Mouse (Mus musculus) hematopoietic multipotent progenitor cell, adult 10-12 weeks (in vitro differentiated cells): ENCODE data around the gene Ckap2. TPM values are rescaled to one million over a fixed set of nuclear protein-coding genes. Genes with fewer than 3 reads are reported as not detected.

Source experiments
- polyA plus RNA-seq: library from polyadenylated mRNA; stranded (reverse); fragments of >175 nt; gene quantifications from 2 replicates; pipeline ENCODE4 v1.2.3, GENCODE M21; 2012; ENCODE audit warnings: low replicate concordance

Ckap2 gene
- 1.2 and 2.3 TPM in 2 replicates for polyA plus RNA-seq

GRCm38 (mm10) chr8:22185431-22186397 lies at the start of gene Ckap2:
Gene Ckap2, minus strand, starts transcription at chr8:22185819.

GRCm38 (mm10) chr8:22227061-22227877 lies 41.6 kb upstream of the Ckap2 start, which contains the start of gene Thsd1:
Gene Thsd1, plus strand, starts transcription at chr8:22227313.

GRCm38 (mm10) chr8:22192660-22193431 lies 7.2 kb upstream of the Ckap2 start, which contains the start of gene Vps36:
Gene Vps36, plus strand, starts transcription at chr8:22192809.

GRCm38 (mm10) chr8:22166080-22166603 lies 19.5 kb downstream of the Ckap2 start, which contains the start of gene Nek3:
Gene Nek3, minus strand, starts transcription at chr8:22166435.

GRCm38 (mm10) chr8:22124220-22125152 lies 61.1 kb downstream of the Ckap2 start, which contains the start of gene Nek5:
Gene Nek5, minus strand, starts transcription at chr8:22125053.

Other genes with a start within 250 kb of the Ckap2 start
- gene Defb35, start 247.5 kb downstream of the Ckap2 start, polyA plus RNA-seq: not detected in 2 replicates
- not detected in 2 replicates for gene Defb13, start 239.1 kb downstream of the Ckap2 start, polyA plus RNA-seq
- not detected in 2 replicates for gene Fam90a1a, start 227.1 kb downstream of the Ckap2 start, polyA plus RNA-seq
- not detected in 2 replicates for gene Ccdc70, start 216.0 kb downstream of the Ckap2 start, polyA plus RNA-seq
- 0.60 and 2.2 TPM in 2 replicates for gene Atp7b, start 125.5 kb downstream of the Ckap2 start, polyA plus RNA-seq
- gene Alg11, start 125.1 kb downstream of the Ckap2 start, polyA plus RNA-seq: 0.41 and 1.0 TPM in 2 replicates
- not detected in 2 replicates for gene Nek5, start 60.8 kb downstream of the Ckap2 start, polyA plus RNA-seq
- 1.3 and 2.1 TPM in 2 replicates for gene Nek3, start 19.4 kb downstream of the Ckap2 start, polyA plus RNA-seq
- 5.9 and 8.5 TPM in 2 replicates for gene Vps36, start 7.0 kb upstream of the Ckap2 start, polyA plus RNA-seq
- gene Thsd1, start 41.5 kb upstream of the Ckap2 start, polyA plus RNA-seq: 0.54 and 0.64 TPM in 2 replicates
- gene Tpte, start 97.6 kb upstream of the Ckap2 start, polyA plus RNA-seq: not detected in 2 replicates
- 2.6 and 3.1 TPM in 2 replicates for gene Slc25a15, start 212.8 kb upstream of the Ckap2 start, polyA plus RNA-seq
- 0.78 and 2.0 TPM in 2 replicates for gene Mrps31, start 225.5 kb upstream of the Ckap2 start, polyA plus RNA-seq